Mouse (Mus musculus) kidney, adult 2 months (tissue): ENCODE results near the gene Olfr597.

Experiments used
- CTCF ChIP-seq: fragments of 200-500 bp; conservative IDR thresholded peaks from 2 replicates; pipeline ENCODE4 v1.5.1; 2011; ENCODE audit warnings: low read depth, mild to moderate bottlenecking, control low read depth, low read length, moderate library complexity, mixed read lengths; ENCODE audit not compliant: insufficient read depth, insufficient read length
- POLR2A ChIP-seq: fragments of 200-500 bp; IDR thresholded peaks from one replicate; pipeline ENCODE4 v1.6.1; 2011; ENCODE audit warnings: low read depth, low read length, control low read depth

DNA sequence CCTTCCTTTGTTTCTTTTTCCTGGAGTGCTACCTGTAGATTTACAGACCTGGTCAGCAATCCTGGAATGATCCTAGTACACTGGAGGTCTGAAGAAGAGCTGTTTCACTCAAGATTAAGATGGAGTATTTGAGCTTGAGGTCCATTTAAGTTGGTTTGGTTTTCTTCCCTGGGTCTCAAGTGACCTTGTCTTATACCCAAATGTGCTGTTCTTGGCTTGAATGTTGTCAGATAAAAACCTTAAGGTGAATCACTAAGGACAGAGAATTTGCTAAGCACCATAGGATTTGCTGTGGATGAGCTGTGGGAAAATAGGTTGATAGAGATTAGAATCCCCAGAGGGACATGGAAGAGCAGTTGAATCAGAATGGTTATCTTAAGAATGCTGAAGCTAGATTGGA, 33.5 kb downstream of the Olfr597 start, which contains the start of gene Olfr600:
- TF ChIP-seq CTCF (no peak), POLR2A (no peak)
